Mouse (Mus musculus): ENCODE data around the gene Exoc6. TPM values are rescaled to one million over a fixed set of nuclear protein-coding genes. Genes with fewer than 3 reads are reported as not detected.

The Exoc6 gene
- polyA plus RNA-seq, 1 experiment from 2014 or later = 12.8 TPM

DNA sequence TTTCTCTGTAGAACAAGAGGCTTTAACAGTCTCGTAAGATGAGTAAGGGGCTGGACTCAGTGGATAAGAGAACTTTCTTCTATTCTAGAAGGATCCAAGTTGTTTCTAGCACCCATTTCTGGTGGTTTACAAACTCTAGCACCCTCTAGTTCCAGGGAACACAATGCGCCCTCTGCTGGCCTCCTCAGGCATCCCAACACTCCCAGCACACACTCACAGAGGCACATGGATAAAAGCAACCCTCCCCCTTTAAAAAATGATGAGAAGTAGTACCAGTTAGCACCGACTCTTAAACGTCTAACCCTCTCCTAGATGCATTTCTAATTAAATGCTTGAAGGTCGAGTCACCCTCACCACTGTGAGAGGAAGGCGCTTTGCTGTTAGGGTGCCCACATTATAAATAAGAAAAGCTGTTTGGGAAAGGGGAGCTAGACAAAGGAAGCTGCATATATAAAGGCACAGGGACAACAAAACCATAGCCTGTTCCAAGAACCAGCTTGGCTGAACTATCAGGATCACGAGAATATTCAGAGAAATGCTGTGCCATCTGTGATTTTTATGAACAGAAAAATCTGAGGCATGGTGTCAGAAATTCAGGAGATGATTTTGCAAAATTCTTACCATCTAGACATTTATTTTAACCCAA, 18.9 kb upstream of the Exoc6 start:
- H3K9ac ChIP-seq (replicated peaks; ENCODE audit: low read depth, low read length) = no peak overlapping the region
- no peak for ATAC-seq (ENCODE audit: insufficient number of reproducible peaks, insufficient read depth, low FRiP score, low read depth)
- peaks cover 5% of the 10 kb centered on the region; the same call in 1 of the 2 replicates for H3K27me3 ChIP-seq (ENCODE audit: control insufficient read depth, insufficient read depth, low read length)
- H3K27ac ChIP-seq (ENCODE audit: low read length) = no peak overlapping the region
- 59% methylated on average over 7 of the region's 7 CpGs for WGBS
- H3K4me3 ChIP-seq (ENCODE audit: low read depth, low read length) = no peak overlapping the region
- H3K9me3 ChIP-seq (ENCODE audit: control insufficient read depth, low read depth, low read length) = no peaks in the 10 kb centered on the region
- no peaks in the 10 kb centered on the region for H3K36me3 ChIP-seq (ENCODE audit: control insufficient read depth, insufficient read depth, low read length)
- no peak overlapping the region for H3K4me2 ChIP-seq (replicated peaks; ENCODE audit: low read depth, low read length)
- no peaks in the 10 kb centered on the region for H3K4me1 ChIP-seq (ENCODE audit: control insufficient read depth, insufficient read depth, low read length)

- H3K9me3 ChIP-seq (ENCODE audit: control insufficient read depth, low read depth, low read length) = no peaks in the 10 kb centered on the region
- no peak overlapping the region for H3K27ac ChIP-seq (ENCODE audit: low read length)
- no peaks in the 10 kb centered on the region for H3K4me1 ChIP-seq (ENCODE audit: control insufficient read depth, insufficient read depth, low read length)
- peaks cover 5% of the 10 kb centered on the region; the same call in 1 of the 2 replicates for H3K27me3 ChIP-seq (ENCODE audit: control insufficient read depth, insufficient read depth, low read length)
- no peak overlapping the region for H3K9ac ChIP-seq (replicated peaks; ENCODE audit: low read depth, low read length)
- no peak overlapping the region for H3K4me2 ChIP-seq (replicated peaks; ENCODE audit: low read depth, low read length)
- no peak for ATAC-seq (ENCODE audit: insufficient number of reproducible peaks, insufficient read depth, low FRiP score, low read depth)
- no peak overlapping the region for H3K4me3 ChIP-seq (ENCODE audit: low read depth, low read length)
- H3K36me3 ChIP-seq (ENCODE audit: control insufficient read depth, insufficient read depth, low read length) = no peaks in the 10 kb centered on the region
- WGBS = 70% methylated on average over 5 of the region's 5 CpGs
Measured at GRCm38 (mm10) chr19:37533196-37533595, 17.0 kb upstream of the Exoc6 start.

DNA sequence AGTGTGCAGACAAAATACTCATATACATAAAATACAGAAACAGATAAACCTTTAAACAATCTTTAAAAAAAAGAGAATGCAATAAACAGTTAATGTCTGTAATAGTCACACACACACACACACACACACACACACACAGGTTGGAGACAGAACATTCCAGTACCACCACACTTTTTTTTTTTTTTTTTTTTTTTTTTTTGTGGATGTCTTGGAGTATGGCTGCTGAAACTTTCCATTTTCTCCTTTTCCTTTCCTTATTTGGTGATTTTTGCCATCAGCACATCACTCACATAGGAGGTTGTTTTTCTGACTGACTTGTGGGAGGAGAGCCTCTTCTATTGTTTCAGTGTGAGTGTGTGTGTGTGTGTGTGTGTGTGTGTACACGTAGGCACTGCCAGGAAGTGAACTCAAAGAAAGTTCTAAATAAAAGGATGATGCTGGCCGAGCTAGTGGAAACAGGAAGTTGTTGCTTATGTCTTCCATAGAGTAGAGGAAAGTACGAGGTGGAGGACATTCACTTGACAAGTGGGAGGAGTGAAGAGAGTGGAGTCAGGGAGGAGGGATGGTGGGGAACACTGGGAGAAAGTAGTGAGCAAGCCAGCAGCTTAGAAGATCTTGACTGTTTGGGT, 15.4 kb upstream of the Exoc6 start:
- Histone ChIP-seq H3K9ac (replicated peaks; ENCODE audit: low read depth, low read length) (no peak overlapping the region), H3K4me2 (replicated peaks; ENCODE audit: low read depth, low read length) (no peak overlapping the region), H3K9me3 (ENCODE audit: control insufficient read depth, low read depth, low read length) (no peaks in the 10 kb centered on the region), H3K27ac (ENCODE audit: low read length) (no peak overlapping the region), H3K27me3 (ENCODE audit: control insufficient read depth, insufficient read depth, low read length) (peaks cover 5% of the 10 kb centered on the region; the same call in 1 of the 2 replicates), H3K4me3 (ENCODE audit: low read depth, low read length) (no peak overlapping the region), H3K4me1 (ENCODE audit: control insufficient read depth, insufficient read depth, low read length) (no peaks in the 10 kb centered on the region), H3K36me3 (ENCODE audit: control insufficient read depth, insufficient read depth, low read length) (no peaks in the 10 kb centered on the region)
- ATAC-seq (ENCODE audit: insufficient number of reproducible peaks, insufficient read depth, low FRiP score, low read depth) = no peak
- 29% methylated on average over 3 of the region's 3 CpGs for WGBS

GRCm38 (mm10) chr19:37536426-37536825, 13.8 kb upstream of the Exoc6 start:
- Histone ChIP-seq H3K4me3 (ENCODE audit: low read depth, low read length) (no peak overlapping the region), H3K9me3 (ENCODE audit: control insufficient read depth, low read depth, low read length) (no peaks in the 10 kb centered on the region), H3K9ac (replicated peaks; ENCODE audit: low read depth, low read length) (no peak overlapping the region), H3K27me3 (ENCODE audit: control insufficient read depth, insufficient read depth, low read length) (peaks cover 5% of the 10 kb centered on the region; the same call in 1 of the 2 replicates), H3K4me2 (replicated peaks; ENCODE audit: low read depth, low read length) (no peak overlapping the region), H3K27ac (ENCODE audit: low read length) (no peak overlapping the region), H3K4me1 (ENCODE audit: control insufficient read depth, insufficient read depth, low read length) (no peaks in the 10 kb centered on the region), H3K36me3 (ENCODE audit: control insufficient read depth, insufficient read depth, low read length) (no peaks in the 10 kb centered on the region)
- no peak for ATAC-seq (ENCODE audit: insufficient number of reproducible peaks, insufficient read depth, low FRiP score, low read depth)
- 61% methylated on average over 7 of the region's 7 CpGs for WGBS

DNA sequence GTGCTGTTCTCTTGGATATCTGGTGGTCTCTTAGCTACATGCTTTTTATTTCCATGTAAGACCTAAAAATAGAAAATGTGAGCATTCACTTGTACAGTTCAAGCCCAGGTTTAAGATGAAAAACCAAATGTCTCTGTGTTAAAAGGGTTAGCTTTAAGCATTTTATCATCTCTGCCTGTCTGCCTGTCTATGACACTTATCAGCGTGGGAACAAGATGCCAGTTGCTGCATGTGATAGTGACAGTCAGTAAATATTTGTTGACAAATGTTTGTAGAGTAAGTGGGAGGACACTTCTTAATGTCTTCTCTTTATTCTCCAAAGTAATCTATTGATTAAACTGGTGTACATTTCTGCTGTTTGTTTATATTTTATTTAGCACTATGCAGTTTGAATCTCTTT, 12.5 kb upstream of the Exoc6 start:
- Histone ChIP-seq H3K4me3 (ENCODE audit: low read depth, low read length) (no peak overlapping the region), H3K27ac (ENCODE audit: low read length) (no peak overlapping the region)
- 40% methylated on average over 1 of the region's 1 CpGs for WGBS

GRCm38 (mm10) chr19:37540201-37540600, 10.0 kb upstream of the Exoc6 start:
- no peaks in the 10 kb centered on the region for H3K36me3 ChIP-seq (ENCODE audit: control insufficient read depth, insufficient read depth, low read length)
- WGBS = 46% methylated on average over 7 of the region's 7 CpGs
- H3K4me3 ChIP-seq (ENCODE audit: low read depth, low read length) = no peak overlapping the region
- no peak overlapping the region for H3K4me2 ChIP-seq (replicated peaks; ENCODE audit: low read depth, low read length)
- ATAC-seq (ENCODE audit: insufficient number of reproducible peaks, insufficient read depth, low FRiP score, low read depth) = no peak
- H3K27ac ChIP-seq (ENCODE audit: low read length) = no peak overlapping the region
- H3K9me3 ChIP-seq (ENCODE audit: control insufficient read depth, low read depth, low read length) = no peaks in the 10 kb centered on the region
- H3K9ac ChIP-seq (replicated peaks; ENCODE audit: low read depth, low read length) = no peak overlapping the region
- H3K4me1 ChIP-seq (ENCODE audit: control insufficient read depth, insufficient read depth, low read length) = no peaks in the 10 kb centered on the region
- H3K27me3 ChIP-seq (ENCODE audit: control insufficient read depth, insufficient read depth, low read length) = no peaks in the 10 kb centered on the region

More for the DNA sequence above, 12.5 kb upstream of the Exoc6 start:
- no peak overlapping the region for H3K9ac ChIP-seq (replicated peaks; ENCODE audit: low read depth, low read length)
- H3K27me3 ChIP-seq (ENCODE audit: control insufficient read depth, insufficient read depth, low read length) = peaks cover 5% of the 10 kb centered on the region; the same call in 1 of the 2 replicates
- ATAC-seq (ENCODE audit: insufficient number of reproducible peaks, insufficient read depth, low FRiP score, low read depth) = no peak
- H3K4me1 ChIP-seq (ENCODE audit: control insufficient read depth, insufficient read depth, low read length) = no peaks in the 10 kb centered on the region
- no peaks in the 10 kb centered on the region for H3K36me3 ChIP-seq (ENCODE audit: control insufficient read depth, insufficient read depth, low read length)
- no peaks in the 10 kb centered on the region for H3K9me3 ChIP-seq (ENCODE audit: control insufficient read depth, low read depth, low read length)
- H3K4me2 ChIP-seq (replicated peaks; ENCODE audit: low read depth, low read length) = no peak overlapping the region

GRCm38 (mm10) chr19:37543537-37544326, 6.5 kb upstream of the Exoc6 start:
- Histone ChIP-seq H3K36me3 (ENCODE audit: control insufficient read depth, insufficient read depth, low read length) (no peaks in the 10 kb centered on the region), H3K9me3 (ENCODE audit: control insufficient read depth, low read depth, low read length) (no peaks in the 10 kb centered on the region), H3K9ac (replicated peaks; ENCODE audit: low read depth, low read length) (no peak overlapping the region), H3K4me2 (replicated peaks; ENCODE audit: low read depth, low read length) (no peak overlapping the region), H3K4me1 (ENCODE audit: control insufficient read depth, insufficient read depth, low read length) (no peaks in the 10 kb centered on the region), H3K27me3 (ENCODE audit: control insufficient read depth, insufficient read depth, low read length) (no peaks in the 10 kb centered on the region), H3K4me3 (ENCODE audit: low read depth, low read length) (no peak overlapping the region), H3K27ac (ENCODE audit: low read length) (no peak overlapping the region)
- no peak for ATAC-seq (ENCODE audit: insufficient number of reproducible peaks, insufficient read depth, low FRiP score, low read depth)
- 59% methylated on average over 13 of the region's 13 CpGs for WGBS

DNA sequence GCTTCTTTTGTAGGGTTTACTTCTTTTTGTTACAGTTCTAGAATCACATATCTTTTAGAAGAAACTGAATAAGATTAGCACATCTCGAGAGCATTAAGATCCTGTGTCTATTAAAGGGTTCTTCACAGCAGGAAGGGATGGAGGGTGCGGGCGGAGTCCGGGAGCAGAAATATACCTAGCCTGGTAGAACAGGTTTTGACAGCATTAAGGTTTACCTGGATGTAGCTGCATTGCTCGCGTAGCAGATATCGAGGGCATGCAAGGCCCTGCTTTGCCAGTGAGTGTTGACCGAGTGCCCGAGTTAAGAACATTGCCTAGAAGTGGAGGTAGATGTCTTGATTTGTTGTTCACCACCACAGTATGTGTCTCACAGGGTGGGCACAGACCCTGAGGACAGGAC, 5.7 kb upstream of the Exoc6 start:
- no peak for ATAC-seq (ENCODE audit: insufficient number of reproducible peaks, insufficient read depth, low FRiP score, low read depth)
- H3K27me3 ChIP-seq (ENCODE audit: control insufficient read depth, insufficient read depth, low read length) = no peaks in the 10 kb centered on the region
- no peaks in the 10 kb centered on the region for H3K4me1 ChIP-seq (ENCODE audit: control insufficient read depth, insufficient read depth, low read length)
- H3K9me3 ChIP-seq (ENCODE audit: control insufficient read depth, low read depth, low read length) = no peaks in the 10 kb centered on the region
- H3K4me3 ChIP-seq (ENCODE audit: low read depth, low read length) = no peak overlapping the region
- no peak overlapping the region for H3K4me2 ChIP-seq (replicated peaks; ENCODE audit: low read depth, low read length)
- no peak overlapping the region for H3K27ac ChIP-seq (ENCODE audit: low read length)
- H3K36me3 ChIP-seq (ENCODE audit: control insufficient read depth, insufficient read depth, low read length) = no peaks in the 10 kb centered on the region
- WGBS = 87% methylated on average over 9 of the region's 9 CpGs
- no peak overlapping the region for H3K9ac ChIP-seq (replicated peaks; ENCODE audit: low read depth, low read length)
